Mouse (Mus musculus) heart, embryonic 11.5 days (tissue): ENCODE data around the gene Ccdc194. TPM values are rescaled to one million over a fixed set of nuclear protein-coding genes. Genes with fewer than 3 reads are reported as not detected.

Experiments
- ATAC-seq: fragments of 200-750 bp; cut with Nextera tagmentation; replicated peaks from 2 replicates; pipeline ENCODE4 v1.8.0; 2017; ENCODE audit warnings: moderate library complexity; ENCODE audit not compliant: insufficient number of reproducible peaks, low FRiP score, low TSS enrichment
- H3K27ac ChIP-seq: fragments of 300-500 bp; sonication (generic); 2 replicates; pipeline ENCODE4 v1.5.1; 2014; ENCODE audit warnings: mild to moderate bottlenecking, low read depth, low read length
- H3K27me3 ChIP-seq: fragments of 300-500 bp; sonication (generic); 2 replicates; pipeline ENCODE4 v1.6.1; 2014; ENCODE audit warnings: mild to moderate bottlenecking, low read length, mixed read lengths; ENCODE audit not compliant: control insufficient read depth, insufficient read depth
- H3K36me3 ChIP-seq: fragments of 300-500 bp; sonication (generic); 2 replicates; pipeline ENCODE4 v1.6.1; 2014; ENCODE audit warnings: mild to moderate bottlenecking, low read length, moderate library complexity, mixed read lengths; ENCODE audit not compliant: control insufficient read depth, insufficient read depth
- H3K4me1 ChIP-seq: fragments of 300-500 bp; sonication (generic); 2 replicates; pipeline ENCODE4 v1.6.1; 2014; ENCODE audit warnings: low read length; ENCODE audit not compliant: control insufficient read depth, insufficient read depth
- H3K4me2 ChIP-seq: fragments of 300-500 bp; sonication (generic); 2 replicates; pipeline ENCODE4 v1.6.1; 2014; ENCODE audit warnings: mild to moderate bottlenecking, moderate library complexity
- H3K4me3 ChIP-seq: fragments of 300-500 bp; sonication (generic); 2 replicates; pipeline ENCODE4 v1.5.1; 2014; ENCODE audit warnings: low read depth, low read length
- H3K9ac ChIP-seq: fragments of 300-500 bp; sonication (generic); 2 replicates; pipeline ENCODE4 v1.6.1; 2014; ENCODE audit warnings: mild to moderate bottlenecking, low read depth, low read length, moderate library complexity
- H3K9me3 ChIP-seq: fragments of 300-500 bp; sonication (generic); replicated peaks from 2 replicates; pipeline ENCODE4 v1.6.1; 2016; ENCODE audit warnings: low read length; ENCODE audit not compliant: control insufficient read depth
- WGBS: fragments of 180-500 bp; shearing (Covaris S2); extraction: QIAGEN DNeasy Blood & Tissue Kit; methylation state at CpG from one replicate; pipeline ENCODE4 v1.1.7; 2014; ENCODE audit not compliant: insufficient replicate concordance; 5-methylcytosine and 5-hydroxymethylcytosine counted together
- polyA plus RNA-seq: library from polyadenylated mRNA; unstranded; fragments of >200 nt; fragmentation: Nextera tagmentation; extraction: Ambion mirVana; gene quantifications from 2 replicates; pipeline ENCODE4 v1.2.1, GENCODE M21; 2014

Gene Ccdc194
- polyA plus RNA-seq, 1 experiment from 2014 or later = 1.3 TPM

DNA sequence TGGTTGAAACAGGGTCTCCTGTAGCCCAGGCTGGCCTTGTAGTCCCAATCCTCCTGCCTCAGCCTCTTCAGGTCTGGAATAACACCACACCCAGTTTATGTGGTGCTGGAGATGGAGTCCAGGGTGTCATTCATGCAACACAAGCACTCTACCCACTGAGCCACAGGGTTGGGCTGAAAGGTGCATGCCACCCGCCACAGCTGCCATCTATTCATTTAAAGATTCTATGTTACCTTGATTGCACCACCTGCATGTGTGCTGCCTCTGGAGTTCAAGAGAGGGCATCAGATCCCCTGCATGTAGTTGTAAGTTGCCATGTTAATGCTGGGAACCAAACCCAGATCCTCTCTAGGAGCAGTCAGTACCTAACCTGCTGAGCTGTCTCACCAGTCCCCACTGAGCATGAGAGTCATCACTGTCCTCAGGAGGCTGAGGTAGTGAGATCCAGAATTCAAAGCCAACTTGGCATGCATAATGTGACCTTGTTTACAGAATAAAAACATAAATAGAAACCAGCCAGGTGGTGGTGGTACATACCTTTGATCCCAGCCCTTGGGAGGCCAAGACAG is 28.4 kb downstream of the Ccdc194 start:
- Histone ChIP-seq H3K9me3 (no peaks in the 10 kb centered on the region), H3K4me3 (no peak overlapping the region), H3K36me3 (peaks cover 11% of the 10 kb centered on the region), H3K9ac (no peak overlapping the region), H3K27me3 (no peaks in the 10 kb centered on the region), H3K27ac (peak overlapping the region; percentile 82), H3K4me2 (no peak overlapping the region), H3K4me1 (peaks cover 36% of the 10 kb centered on the region)
- ATAC-seq = no peak
- 86% methylated on average over 1 of the region's 1 CpGs for WGBS

DNA sequence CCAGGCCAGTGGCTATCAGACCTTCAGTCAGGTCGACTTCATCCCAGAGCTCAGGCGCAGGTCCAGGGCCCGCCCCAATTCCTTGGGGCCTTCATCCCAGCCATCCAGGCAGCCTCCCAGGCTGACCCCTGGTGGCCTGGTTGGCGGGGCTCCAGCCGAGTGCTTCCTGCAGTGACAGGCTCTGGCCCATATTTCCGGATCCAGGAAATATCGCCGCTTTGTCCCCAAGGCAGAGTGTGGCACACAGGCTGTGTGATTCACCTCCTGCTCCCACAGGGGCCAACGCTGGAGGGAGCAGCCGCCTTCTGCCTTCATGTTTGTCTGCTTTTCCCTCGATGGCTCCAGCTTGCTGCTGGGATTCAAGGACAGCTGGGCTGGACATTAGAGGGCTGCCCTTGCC is 29.0 kb downstream of the Ccdc194 start:
- peaks cover 36% of the 10 kb centered on the region for H3K4me1 ChIP-seq
- peak; percentile 32 for ATAC-seq
- no peak overlapping the region for H3K4me2 ChIP-seq
- H3K9me3 ChIP-seq = no peaks in the 10 kb centered on the region
- no peak overlapping the region for H3K4me3 ChIP-seq
- H3K27ac ChIP-seq = peak overlapping the region; percentile 82
- no peaks in the 10 kb centered on the region for H3K27me3 ChIP-seq
- H3K9ac ChIP-seq = no peak overlapping the region
- H3K36me3 ChIP-seq = peaks cover 15% of the 10 kb centered on the region
- WGBS = 38% methylated on average over 11 of the region's 11 CpGs

DNA sequence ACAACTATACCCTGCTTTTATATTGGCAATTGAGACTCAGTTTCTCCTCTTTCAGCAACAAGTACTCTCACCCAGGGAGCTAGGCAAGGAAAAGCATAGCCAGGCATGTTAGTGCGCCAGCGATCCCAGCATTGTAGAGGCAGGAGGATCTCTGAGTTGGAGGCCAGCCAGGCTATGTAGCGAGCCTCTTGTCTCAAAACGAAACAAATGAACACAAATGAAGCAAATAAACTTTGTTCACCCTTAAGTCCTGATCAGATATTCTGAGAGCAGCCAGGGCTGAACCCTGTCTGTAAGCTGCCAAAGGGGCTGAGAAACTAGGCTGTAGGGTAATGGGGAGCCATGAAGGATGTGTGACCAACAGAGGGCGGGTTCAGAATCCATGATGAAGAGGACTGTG is 29.7 kb downstream of the Ccdc194 start:
- no peak overlapping the region for H3K4me2 ChIP-seq
- H3K4me3 ChIP-seq = no peak overlapping the region
- H3K27ac ChIP-seq = peak overlapping the region; percentile 68
- no peak for ATAC-seq
- H3K36me3 ChIP-seq = peaks cover 21% of the 10 kb centered on the region
- peaks cover 36% of the 10 kb centered on the region for H3K4me1 ChIP-seq
- no peaks in the 10 kb centered on the region for H3K9me3 ChIP-seq
- no peaks in the 10 kb centered on the region for H3K27me3 ChIP-seq
- 84% methylated on average over 5 of the region's 5 CpGs for WGBS
- H3K9ac ChIP-seq = 0 out of 2 replicates have a peak overlapping the region, but pooled peaks have one; percentile 6

GRCm38 (mm10) chr8:71495039-71495438 is 30.5 kb downstream of the Ccdc194 start:
- WGBS = 24% methylated on average over 16 of the region's 16 CpGs
- no peak overlapping the region for H3K4me2 ChIP-seq

GRCm38 (mm10) chr8:71488454-71488853 is 37.1 kb downstream of the Ccdc194 start:
- peaks cover 10% of the 10 kb centered on the region for H3K4me1 ChIP-seq
- ATAC-seq = peak; percentile 82
- H3K4me2 ChIP-seq = peak overlapping the region; percentile 98
- H3K27ac ChIP-seq = no peak overlapping the region
- H3K9ac ChIP-seq = peak overlapping the region; percentile 82
- peak overlapping the region; percentile 91 for H3K4me3 ChIP-seq
- H3K27me3 ChIP-seq = no peaks in the 10 kb centered on the region
- under 1% methylated on average over 22 of the region's 22 CpGs for WGBS
- H3K9me3 ChIP-seq = no peaks in the 10 kb centered on the region
- peaks cover 27% of the 10 kb centered on the region for H3K36me3 ChIP-seq

More at GRCm38 (mm10) chr8:71495039-71495438, 30.5 kb downstream of the Ccdc194 start:
- peaks cover 36% of the 10 kb centered on the region for H3K4me1 ChIP-seq
- no peaks in the 10 kb centered on the region for H3K9me3 ChIP-seq
- 0 out of 2 replicates have a peak overlapping the region, but pooled peaks have one; percentile 22 for H3K27ac ChIP-seq
- no peaks in the 10 kb centered on the region for H3K27me3 ChIP-seq
- no peak overlapping the region for H3K4me3 ChIP-seq
- ATAC-seq = 0 out of 2 replicates have a peak, but pooled peaks have one; percentile 29
- H3K9ac ChIP-seq = no peak overlapping the region
- H3K36me3 ChIP-seq = peaks cover 26% of the 10 kb centered on the region

DNA sequence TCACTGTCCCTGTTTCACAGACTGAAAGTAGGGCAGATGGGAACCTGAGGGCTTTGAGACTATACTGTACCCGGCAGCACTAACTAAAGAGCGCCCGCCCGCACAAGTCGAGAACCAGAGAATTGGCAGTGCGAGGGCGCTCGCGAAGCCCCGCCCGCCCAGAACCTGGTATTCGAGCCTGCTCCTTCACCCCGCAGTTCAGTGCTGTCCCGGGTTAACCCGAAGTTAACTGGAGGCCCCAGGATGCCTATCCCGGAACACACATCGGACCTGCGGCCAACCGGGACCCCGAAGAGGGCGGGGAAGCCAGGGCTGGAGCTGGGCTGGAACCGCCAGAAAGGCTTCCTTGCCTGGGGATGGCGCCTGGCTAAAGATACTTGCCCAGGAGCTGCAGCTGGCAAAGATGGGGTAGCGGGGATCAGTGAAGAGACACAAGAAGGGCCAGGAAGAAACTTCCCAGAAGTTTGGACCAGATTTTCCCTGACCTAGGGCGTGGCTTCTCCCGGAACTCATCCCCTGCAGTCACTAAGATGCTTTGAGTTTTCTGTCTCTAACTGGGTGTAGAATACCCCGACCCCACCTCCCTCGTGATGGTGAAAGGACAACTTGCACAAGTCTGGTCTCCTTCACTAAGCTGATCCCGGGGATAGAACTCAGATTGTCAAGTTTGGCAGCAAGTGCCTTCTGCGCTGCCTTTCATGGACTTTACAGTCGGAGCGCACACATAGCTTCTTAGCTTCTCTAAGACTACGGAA is 37.6 kb downstream of the Ccdc194 start, which contains the start of gene Gtpbp3:
Gtpbp3 (plus strand) TSS at position 413 of the 755 bp plus-strand sequence.
- Histone ChIP-seq H3K27ac (peak within 1 kb of the TSS; percentile 62), H3K9me3 (no peaks in the 10 kb centered on the region), H3K27me3 (no peaks in the 10 kb centered on the region), H3K4me2 (peak within 1 kb of the TSS; percentile 98), H3K4me1 (peaks cover 10% of the 10 kb centered on the region), H3K4me3 (peak within 1 kb of the TSS; percentile 91), H3K36me3 (peaks cover 23% of the 10 kb centered on the region), H3K9ac (peak within 1 kb of the TSS; percentile 82)
- under 1% methylated on average over 33 of the region's 33 CpGs for WGBS
- ATAC-seq = no peak

- 22% methylated on average over 7 of the region's 7 CpGs for WGBS
- ATAC-seq = no peak
- Histone ChIP-seq H3K4me3 (peak overlapping the region; percentile 65), H3K9me3 (no peaks in the 10 kb centered on the region), H3K4me2 (peak overlapping the region; percentile 84), H3K4me1 (peaks cover 10% of the 10 kb centered on the region), H3K36me3 (peaks cover 9% of the 10 kb centered on the region), H3K27ac (no peak overlapping the region; the same call in 1 of the 2 replicates), H3K9ac (no peak overlapping the region), H3K27me3 (peaks cover 7% of the 10 kb centered on the region)
Observed at GRCm38 (mm10) chr8:71486136-71486529, 39.4 kb downstream of the Ccdc194 start.

- Histone ChIP-seq H3K9ac (peak within 1 kb of the TSS; percentile 82), H3K4me1 (peaks cover 10% of the 10 kb centered on the region), H3K4me2 (peak within 1 kb of the TSS; percentile 84), H3K27me3 (peaks cover 13% of the 10 kb centered on the region), H3K27ac (peak within 1 kb of the TSS; percentile 43; the same call in 1 of the 2 replicates), H3K4me3 (peak within 1 kb of the TSS; percentile 65), H3K9me3 (no peaks in the 10 kb centered on the region), H3K36me3 (peaks cover 4% of the 10 kb centered on the region; the same call in 1 of the 2 replicates)
- WGBS = 5% methylated on average over 50 of the region's 58 CpGs
- peak; percentile 60 for ATAC-seq
Observed at GRCm38 (mm10) chr8:71485142-71486135, 40.1 kb downstream of the Ccdc194 start, which contains the start of gene Ano8. Gene Ano8 (minus strand): TSS chr8:71485963.
